Mouse (Mus musculus) lung, embryonic 14.5 days (tissue): Measurements from ENCODE around the gene Tmem204. TPM values are rescaled to one million over a fixed set of nuclear protein-coding genes. Genes with fewer than 3 reads are reported as not detected.
A peak's percentile ranks its signal among the peaks of the same experiment; 100 is the strongest.

Experiments
- ATAC-seq: fragments of 200-750 bp; cut with Nextera tagmentation; 2 replicates; pipeline ENCODE4 v1.8.0; 2017; ENCODE audit warnings: mild to moderate bottlenecking, moderate TSS enrichment, moderate library complexity; ENCODE audit not compliant: insufficient read depth
- DNase-seq: peaks from one replicate; pipeline ENCODE4 v3.0.0-alpha.2; 2015
- H3K27ac ChIP-seq: fragments of 300-500 bp; sonication (generic); 2 replicates; pipeline ENCODE4 v1.5.1; 2014; ENCODE audit warnings: low read depth, mild to moderate bottlenecking, moderate library complexity
- H3K27me3 ChIP-seq: fragments of 300-500 bp; sonication (generic); 2 replicates; pipeline ENCODE4 v1.6.1; 2014; ENCODE audit warnings: low read length, control low read depth; ENCODE audit not compliant: insufficient read depth
- H3K36me3 ChIP-seq: fragments of 300-500 bp; sonication (generic); 2 replicates; pipeline ENCODE4 v1.6.1; 2014; ENCODE audit warnings: control low read depth; ENCODE audit not compliant: insufficient read depth
- H3K4me1 ChIP-seq: fragments of 300-500 bp; sonication (generic); 2 replicates; pipeline ENCODE4 v1.6.1; 2014; ENCODE audit warnings: antibody characterized with exemption, control low read depth; ENCODE audit not compliant: insufficient read depth
- H3K4me2 ChIP-seq: fragments of 300-500 bp; sonication (generic); 2 replicates; pipeline ENCODE4 v1.6.1; 2014; ENCODE audit warnings: mild to moderate bottlenecking
- H3K4me3 ChIP-seq: fragments of 300-500 bp; sonication (generic); 2 replicates; pipeline ENCODE4 v1.5.1; 2014; ENCODE audit warnings: low read depth, low read length
- H3K9ac ChIP-seq: fragments of 300-500 bp; sonication (generic); 2 replicates; pipeline ENCODE4 v1.6.1; 2014
- H3K9me3 ChIP-seq: fragments of 300-500 bp; sonication (generic); 2 replicates; pipeline ENCODE4 v1.6.1; 2016; ENCODE audit warnings: low read depth, low read length, control low read depth
- CTCF ChIP-seq: IDR thresholded peaks from 2 replicates; pipeline ENCODE4 v1.5.1; 2016; ENCODE audit warnings: antibody characterized with exemption, low read depth
- WGBS: fragments of 180-500 bp; shearing (Covaris S2); extraction: QIAGEN DNeasy Blood & Tissue Kit; methylation state at CpG from one replicate; pipeline ENCODE4 v1.1.7; 2014; 5-methylcytosine and 5-hydroxymethylcytosine counted together
- polyA plus RNA-seq: library from polyadenylated mRNA; unstranded; fragments of >200 nt; fragmentation: Nextera tagmentation; extraction: Ambion mirVana; gene quantifications from 2 replicates; pipeline ENCODE4 v1.2.1, GENCODE M21; 2014

Tmem204 gene
- polyA plus RNA-seq, 1 experiment from 2014 or later: 65.2 TPM

GRCm38 (mm10) chr17:25084835-25085385 lies 1.5 kb upstream of the Tmem204 start:
- H3K9me3 ChIP-seq: no peaks in the 10 kb centered on the region
- ATAC-seq: no peak
- 0 out of 2 replicates have a peak, but pooled peaks cover 4% of the 10 kb centered on the region for H3K36me3 ChIP-seq
- no peak for DNase-seq
- 76% methylated on average over 13 of the region's 13 CpGs for WGBS
- no peak overlapping the region for H3K4me3 ChIP-seq
- H3K27me3 ChIP-seq: no peaks in the 10 kb centered on the region
- peak overlapping the region; percentile 98 for H3K27ac ChIP-seq
- H3K4me2 ChIP-seq: no peak overlapping the region
- TF ChIP-seq CTCF: peak; percentile 20; the same call in 1 of the 2 replicates
- H3K9ac ChIP-seq: no peak overlapping the region
- H3K4me1 ChIP-seq: peaks cover 22% of the 10 kb centered on the region

GRCm38 (mm10) chr17:25082887-25083286 lies 504 bp downstream of the Tmem204 start:
- peak overlapping the region; percentile 98 for H3K27ac ChIP-seq
- no peak for DNase-seq
- peak overlapping the region; percentile 55 for H3K4me2 ChIP-seq
- H3K9me3 ChIP-seq: no peaks in the 10 kb centered on the region
- ATAC-seq: peak; percentile 0; the same call in 1 of the 2 replicates
- no peaks in the 10 kb centered on the region for H3K27me3 ChIP-seq
- 29% methylated on average over 3 of the region's 3 CpGs for whole genome bisulfite sequencing
- 0 out of 2 replicates have a peak, but pooled peaks cover 3% of the 10 kb centered on the region for H3K36me3 ChIP-seq
- no peak overlapping the region for H3K9ac ChIP-seq
- no peak overlapping the region for H3K4me3 ChIP-seq
- TF ChIP-seq CTCF: no peak
- peaks cover 30% of the 10 kb centered on the region for H3K4me1 ChIP-seq

- Histone ChIP-seq H3K9me3 (no peaks in the 10 kb centered on the region), H3K4me2 (peak overlapping the region; percentile 55), H3K36me3 (0 out of 2 replicates have a peak, but pooled peaks cover 6% of the 10 kb centered on the region), H3K27ac (peak overlapping the region; percentile 98), H3K4me3 (no peak overlapping the region; the same call in 1 of the 2 replicates), H3K27me3 (no peaks in the 10 kb centered on the region), H3K4me1 (peaks cover 36% of the 10 kb centered on the region), H3K9ac (no peak overlapping the region; the same call in 1 of the 2 replicates)
- WGBS: 29% methylated on average over 14 of the region's 14 CpGs
- peak; percentile 87 for DNase-seq
- TF ChIP-seq CTCF: peak; percentile 50
- ATAC-seq: peak; percentile 78
Measured at GRCm38 (mm10) chr17:25082081-25082847, 1.1 kb downstream of the Tmem204 start.

- DNase-seq: peak; percentile 89
- Histone ChIP-seq H3K27me3 (no peaks in the 10 kb centered on the region), H3K4me2 (peak overlapping the region; percentile 55), H3K4me1 (peaks cover 37% of the 10 kb centered on the region), H3K9me3 (no peaks in the 10 kb centered on the region), H3K27ac (peak overlapping the region; percentile 98), H3K36me3 (0 out of 2 replicates have a peak, but pooled peaks cover 7% of the 10 kb centered on the region), H3K4me3 (peak overlapping the region; percentile 46), H3K9ac (peak overlapping the region; percentile 55)
- WGBS: 41% methylated on average over 11 of the region's 11 CpGs
- 0 out of 2 replicates have a peak, but pooled peaks have one; percentile 10 for ATAC-seq
- no peak for TF ChIP-seq CTCF
Measured at GRCm38 (mm10) chr17:25080960-25081381, 2.4 kb downstream of the Tmem204 start.

- no peak for TF ChIP-seq CTCF
- ATAC-seq (no peak), DNase-seq (no peak)
- H3K27ac ChIP-seq: peak overlapping the region; percentile 98
- H3K9ac ChIP-seq: peak overlapping the region; percentile 55
- peak overlapping the region; percentile 46 for H3K4me3 ChIP-seq
- peaks cover 36% of the 10 kb centered on the region for H3K4me1 ChIP-seq
- peak overlapping the region; percentile 55 for H3K4me2 ChIP-seq
- H3K27me3 ChIP-seq: no peaks in the 10 kb centered on the region
- H3K36me3 ChIP-seq: 0 out of 2 replicates have a peak, but pooled peaks cover 10% of the 10 kb centered on the region
- WGBS: 80% methylated on average over 13 of the region's 13 CpGs
- H3K9me3 ChIP-seq: no peaks in the 10 kb centered on the region
Measured at GRCm38 (mm10) chr17:25080210-25080609, 3.2 kb downstream of the Tmem204 start.

GRCm38 (mm10) chr17:25077771-25078372 lies 5.5 kb downstream of the Tmem204 start:
- H3K9ac ChIP-seq: peak overlapping the region; percentile 26
- H3K27ac ChIP-seq: peak overlapping the region; percentile 98
- ATAC-seq (0 out of 2 replicates have a peak, but pooled peaks have one; percentile 33), DNase-seq (peak; percentile 92)
- H3K4me2 ChIP-seq: peak overlapping the region; percentile 55
- H3K4me3 ChIP-seq: peak overlapping the region; percentile 46
- 49% methylated on average over 13 of the region's 13 CpGs for WGBS
- H3K27me3 ChIP-seq: no peaks in the 10 kb centered on the region
- H3K9me3 ChIP-seq: no peaks in the 10 kb centered on the region
- H3K36me3 ChIP-seq: 0 out of 2 replicates have a peak, but pooled peaks cover 10% of the 10 kb centered on the region
- TF ChIP-seq CTCF: no peak
- peaks cover 29% of the 10 kb centered on the region for H3K4me1 ChIP-seq
